Mouse (Mus musculus) layer of hippocampus, adult 8-10 months (tissue): ENCODE results near the gene Ifna11. TPM values are rescaled to one million over a fixed set of nuclear protein-coding genes. Genes with fewer than 3 reads are reported as not detected.
A peak's percentile ranks its signal among the peaks of the same experiment; 100 is the strongest.

ENCODE experiments used
- DNase-seq, 2 experiments: peaks; one replicate each; pipeline ENCODE4 v3.0.0; 2022; ENCODE audit warnings: low spot score in 2 of 2
- total RNA-seq, 4 experiments: library from RNA; stranded (reverse); gene quantifications; 2 replicates each; pipeline ENCODE4 v1.2.4; 2022

The Ifna11 gene
- total RNA-seq, 4 experiments from 2014 or later: not detected

DNA sequence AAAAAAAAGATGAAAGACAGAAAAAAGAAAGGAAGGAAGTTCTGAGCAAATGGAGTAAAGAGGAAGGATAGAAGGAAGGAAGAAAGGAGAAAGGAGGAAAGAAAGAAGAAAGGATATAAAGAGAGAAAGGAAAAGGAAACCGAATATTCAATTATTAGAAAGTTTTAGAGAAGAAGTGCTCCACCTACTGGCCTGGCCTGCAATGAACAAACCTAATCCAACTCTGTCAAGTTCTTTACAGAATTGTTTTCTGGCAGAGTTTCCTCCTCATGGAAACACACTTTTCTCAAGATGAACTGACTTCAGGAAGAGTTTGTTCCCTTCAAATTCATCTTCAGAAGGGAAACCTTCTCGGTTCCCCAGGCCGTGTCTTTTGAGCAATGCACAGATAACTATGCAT is 19.1 kb downstream of the Ifna11 start:
- DNase-seq: no peak

DNA sequence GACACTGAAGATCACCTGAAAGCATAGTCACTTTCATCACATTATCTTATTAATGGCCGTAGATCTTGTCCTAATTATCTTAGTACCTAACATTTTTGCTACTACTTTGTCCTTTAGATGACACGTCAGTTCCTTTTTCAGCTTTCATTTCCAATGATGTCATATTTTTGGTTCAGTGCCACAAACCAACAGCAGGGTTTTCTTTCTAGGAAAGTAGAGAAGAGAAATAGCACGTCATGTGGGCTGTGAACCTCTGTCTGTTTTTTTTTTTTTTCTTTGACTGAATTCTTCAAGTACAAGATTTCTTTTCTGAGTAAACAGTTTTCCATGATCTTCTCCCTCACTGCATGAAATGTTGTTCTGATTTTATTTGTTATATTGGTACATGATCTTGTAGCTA is 20.3 kb downstream of the Ifna11 start:
- no peak for DNase-seq

DNA sequence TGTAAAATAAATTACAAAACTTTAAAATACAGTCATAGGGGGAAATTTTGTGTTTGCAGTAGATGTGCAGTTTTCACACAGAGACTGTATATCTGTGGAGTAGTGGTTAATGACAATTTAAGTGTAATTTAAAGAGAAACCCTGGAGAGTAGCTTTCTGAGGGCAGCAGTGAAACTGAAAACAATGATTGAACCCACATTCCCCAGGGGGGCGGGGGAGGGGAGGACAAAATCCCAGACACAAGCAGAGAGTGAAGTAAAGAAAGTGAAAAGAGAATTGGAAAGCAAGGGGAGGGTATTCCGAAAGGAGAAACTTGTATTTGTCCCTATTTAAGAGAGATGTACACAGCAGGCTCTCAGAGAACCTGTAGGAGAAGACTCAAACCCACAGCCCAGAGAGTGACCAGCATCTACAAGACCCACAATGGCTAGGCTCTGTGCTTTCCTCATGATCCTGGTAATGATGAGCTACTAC is 21.7 kb downstream of the Ifna11 start, which contains the start of gene Ifna4:
Ifna4 (plus strand) TSS at position 424 of the 474 bp plus-strand sequence.
- no peak for DNase-seq

DNA sequence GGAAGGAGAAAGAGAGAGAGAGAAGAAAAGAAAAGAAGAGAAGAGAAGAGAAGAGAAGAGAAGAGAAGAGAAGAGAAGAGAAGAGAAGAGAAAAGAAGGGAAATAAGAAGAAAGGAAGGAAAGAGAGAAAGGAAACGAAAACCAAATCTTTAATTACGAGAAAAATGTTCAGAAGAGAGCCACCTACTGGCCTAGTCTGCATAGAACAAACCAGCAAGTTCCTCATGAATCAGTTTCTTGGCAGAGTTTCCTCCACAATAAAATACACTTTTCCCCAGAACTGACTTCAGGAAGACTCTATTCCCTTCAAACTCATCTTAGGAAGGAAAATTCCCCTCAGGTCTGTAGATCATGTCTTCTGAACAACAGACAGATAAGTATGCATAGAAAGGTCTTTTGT is 25.6 kb downstream of the Ifna11 start:
- no peak for DNase-seq

DNA sequence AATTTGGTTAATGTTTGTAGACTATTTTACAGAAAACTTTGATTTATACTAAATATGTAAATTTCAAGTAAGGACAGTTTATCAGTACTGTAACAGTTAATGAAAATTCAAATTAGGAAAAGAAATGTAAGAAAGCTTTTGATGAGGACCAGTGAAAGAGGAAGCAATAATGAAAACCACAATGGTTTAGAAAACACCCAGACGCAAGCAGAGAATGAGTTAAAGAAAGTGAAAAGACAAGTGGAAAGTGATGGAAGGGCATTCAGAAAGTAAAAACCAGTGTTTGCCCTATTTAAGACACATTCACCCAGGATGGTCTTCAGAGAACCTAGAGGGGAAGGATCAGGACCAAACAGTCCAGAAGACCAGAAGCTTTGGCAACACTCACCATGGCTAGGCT is 29.9 kb downstream of the Ifna11 start, which contains the start of gene Ifna1:
Ifna1 (plus strand) TSS at position 390 of the 400 bp plus-strand sequence.
- no peak for DNase-seq

DNA sequence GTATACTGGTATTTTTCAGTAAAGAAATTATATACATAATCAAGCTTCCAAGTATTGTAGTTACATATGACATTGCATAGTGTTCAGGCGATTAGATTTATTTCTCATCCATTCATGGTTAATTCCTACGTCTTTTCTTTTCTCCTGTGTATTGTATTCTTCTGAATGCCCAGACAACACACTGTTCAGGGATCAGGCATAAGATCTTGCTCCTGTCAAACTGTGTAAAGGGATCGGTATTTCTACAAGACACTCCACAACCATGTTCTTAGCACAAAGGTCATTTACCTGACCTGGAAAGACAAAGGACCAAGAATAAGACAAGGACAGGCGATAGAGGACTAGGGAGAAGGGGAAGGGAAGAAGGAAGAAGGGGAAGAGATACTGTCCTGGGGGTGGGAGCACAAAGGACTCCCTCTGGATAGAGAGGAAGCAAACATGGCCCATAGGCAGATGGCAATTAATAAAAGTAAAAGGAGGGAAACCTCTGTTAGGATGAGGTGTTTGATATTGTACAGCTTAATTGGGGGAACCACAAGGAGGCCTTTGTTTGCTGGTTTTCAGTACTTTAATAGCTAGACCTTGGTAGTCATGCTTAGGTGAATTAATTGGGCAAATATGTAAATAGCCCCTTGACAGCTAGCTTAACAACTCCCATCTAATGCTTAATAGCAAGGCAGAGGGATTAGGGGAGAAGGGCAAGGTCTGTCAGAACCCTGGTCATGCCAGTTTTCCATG is 31.4 kb downstream of the Ifna11 start:
- no peak for DNase-seq

DNA sequence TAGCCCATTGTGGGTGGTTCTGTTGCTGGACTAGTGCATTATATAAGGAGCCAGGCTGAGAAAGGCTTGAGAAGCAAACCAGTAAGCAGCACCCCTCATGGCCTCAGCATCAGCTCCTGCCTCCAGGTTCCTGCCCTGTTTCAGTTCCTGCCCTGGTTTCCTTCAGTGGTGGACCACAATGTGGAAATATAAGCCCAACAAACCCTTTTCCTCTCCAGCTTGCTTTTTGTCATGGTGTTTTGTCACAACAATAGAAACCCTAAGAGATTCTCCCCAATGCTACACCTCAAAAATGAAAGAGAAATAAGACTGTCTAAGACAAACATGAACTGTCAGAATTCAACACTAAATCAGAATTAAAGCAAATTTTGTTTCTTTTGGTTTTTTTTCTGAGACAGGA is 39.5 kb downstream of the Ifna11 start:
- no peak for DNase-seq

DNA sequence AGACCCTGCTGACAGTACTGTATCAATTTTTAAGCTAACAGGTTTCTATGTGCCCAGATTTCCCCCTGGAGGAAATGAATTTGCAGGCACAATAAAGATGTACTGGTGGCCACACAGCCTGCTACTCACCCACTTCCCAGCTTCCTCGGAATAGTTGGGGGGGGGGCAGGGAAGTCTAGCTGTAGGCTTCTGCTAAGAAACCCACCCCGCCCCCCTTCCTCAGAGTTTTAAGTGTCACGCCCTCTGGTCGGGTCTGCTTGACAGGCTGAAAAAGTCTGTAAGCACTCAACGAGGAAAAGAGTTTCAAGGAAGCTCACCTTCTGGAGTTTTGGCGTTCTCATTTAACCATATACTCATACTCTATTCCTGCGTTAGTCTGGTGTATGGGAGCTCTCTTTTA is 43.5 kb downstream of the Ifna11 start:
- no peak for DNase-seq

DNA sequence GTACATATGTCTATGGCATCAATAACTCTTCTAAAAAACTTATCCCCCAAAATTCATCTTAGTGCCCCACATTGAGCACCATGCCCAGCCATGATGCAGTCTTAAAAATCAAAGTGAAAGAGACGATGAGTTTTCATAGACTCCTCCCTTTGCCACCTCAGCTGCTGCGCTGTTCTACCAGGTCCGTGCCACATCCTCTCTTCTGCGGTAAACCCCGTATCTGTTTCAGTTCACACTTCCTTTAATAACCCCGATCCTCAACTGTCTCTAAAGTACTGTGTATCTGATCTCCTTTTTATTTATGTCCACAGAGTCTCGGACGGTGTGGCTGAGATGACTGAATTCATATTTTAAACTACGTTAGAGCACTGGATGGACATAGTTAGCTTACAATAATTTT is 44.8 kb downstream of the Ifna11 start:
- DNase-seq: no peak

DNA sequence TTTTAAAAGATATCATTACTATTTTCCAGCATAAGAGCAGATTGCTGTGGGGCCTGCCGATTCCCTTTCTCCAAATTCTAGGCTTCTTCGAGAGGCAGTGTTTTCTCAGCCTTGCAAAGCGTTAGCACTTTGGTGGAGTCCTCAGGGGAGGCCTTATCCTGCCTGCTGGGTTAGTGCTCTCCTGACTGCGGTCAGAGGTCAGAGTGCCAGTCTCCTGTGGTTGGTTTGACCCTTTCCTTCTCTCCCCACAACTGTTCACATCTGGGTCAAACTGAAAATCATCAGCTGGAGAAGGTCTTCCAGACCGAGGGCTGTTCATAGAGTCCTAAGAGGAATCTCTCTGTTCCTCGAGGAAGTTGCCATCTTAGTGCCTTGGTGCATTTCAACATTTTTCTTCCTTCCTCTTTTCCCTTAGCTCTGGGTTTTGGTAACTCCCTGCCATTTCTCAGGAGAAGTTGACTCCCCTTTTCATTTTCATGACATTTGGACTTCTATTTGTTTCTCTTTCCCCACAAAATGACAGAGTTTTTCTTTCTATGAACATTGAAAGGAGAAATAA is 45.3 kb downstream of the Ifna11 start:
- DNase-seq: no peak

DNA sequence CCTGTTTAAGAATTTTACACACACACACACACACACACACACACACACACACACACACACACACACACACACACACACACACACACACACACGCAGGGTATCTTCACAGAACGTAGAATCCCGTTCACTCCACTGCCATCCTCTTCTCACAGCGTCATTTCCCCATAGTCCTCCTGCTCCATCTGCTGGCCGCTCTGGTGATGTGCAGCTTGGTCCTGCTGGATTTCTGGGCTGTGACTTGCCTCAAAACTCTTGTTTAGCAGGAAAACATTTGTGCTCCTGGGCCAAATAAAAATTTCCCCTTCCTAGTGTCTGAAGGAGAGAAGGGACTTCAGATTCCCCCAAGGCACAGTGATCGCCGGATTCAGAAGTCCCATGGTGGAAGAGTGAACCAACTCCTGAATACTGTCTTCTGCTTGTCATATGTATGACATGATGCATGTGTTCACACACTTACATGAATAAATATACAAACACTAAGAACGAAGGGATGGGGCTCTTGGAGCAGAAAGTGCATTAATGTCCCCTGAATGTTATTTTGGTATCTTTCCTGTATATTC is 47.7 kb downstream of the Ifna11 start:
- DNase-seq: peak; percentile 27 to 72

DNA sequence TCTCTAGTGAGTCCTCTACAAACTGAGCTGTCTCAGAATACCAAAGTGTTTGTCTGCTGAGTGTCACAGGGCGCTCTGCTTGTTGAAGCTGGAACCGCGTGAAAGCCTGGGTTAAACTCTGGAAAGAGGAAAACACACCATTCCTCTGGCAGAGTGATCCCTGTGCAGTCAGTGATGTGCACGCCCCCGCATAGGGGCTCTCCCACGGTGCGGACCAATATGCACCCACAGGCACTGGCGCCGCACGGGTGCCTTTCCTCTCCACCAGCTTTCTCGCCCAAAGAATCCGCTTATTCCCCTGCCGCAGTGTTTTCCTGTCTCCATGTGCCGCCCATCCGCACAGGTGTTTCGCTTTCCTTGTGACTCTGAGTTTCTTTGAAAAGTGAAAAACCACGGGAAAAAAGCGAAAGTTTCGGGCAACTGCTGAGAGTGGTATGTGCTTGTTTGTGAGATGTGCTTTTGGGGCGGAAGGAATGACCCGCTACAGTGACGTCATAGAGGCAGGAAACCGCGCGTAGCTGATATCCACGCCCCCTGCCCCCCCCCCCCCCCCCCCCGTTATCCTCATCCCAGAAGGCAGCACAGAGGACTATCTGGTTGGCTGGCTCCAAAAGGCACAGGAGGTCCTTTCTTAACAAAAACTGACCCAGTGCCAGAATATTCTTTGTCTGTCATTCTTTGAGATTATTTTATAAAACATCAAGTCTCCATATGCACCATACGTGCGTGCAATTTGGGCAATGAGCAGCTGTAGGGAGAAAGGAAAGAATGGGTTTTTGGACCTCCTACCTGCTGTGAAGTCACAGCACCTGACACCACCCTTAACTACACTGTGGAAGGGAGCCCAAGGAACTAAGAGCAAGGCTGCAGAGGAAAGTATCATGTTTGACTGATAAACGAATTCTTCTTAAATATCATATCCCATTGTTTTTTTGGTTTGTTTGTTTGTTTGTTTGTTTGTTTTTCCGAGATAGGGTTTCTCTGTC is 48.5 kb downstream of the Ifna11 start:
- DNase-seq: no peak

Other genes with a start within 250 kb of the Ifna11 start
- gene Ifna14, start 248.2 kb upstream of the Ifna11 start, total RNA-seq: not detected
- gene Ifna9, start 227.6 kb upstream of the Ifna11 start, total RNA-seq: not detected
- not detected for gene Ifna12, start 216.6 kb upstream of the Ifna11 start, total RNA-seq
- not detected for gene C87499, start 185.5 kb upstream of the Ifna11 start, total RNA-seq
- not detected for gene Ifna13, start 175.5 kb upstream of the Ifna11 start, total RNA-seq
- gene Ifna16, start 143.0 kb upstream of the Ifna11 start, total RNA-seq: not detected
- not detected for gene Ifna2, start 136.0 kb upstream of the Ifna11 start, total RNA-seq
- not detected for gene Ifnab, start 128.6 kb upstream of the Ifna11 start, total RNA-seq
- 1 to 10 TPM in 1 of 4 experiments, under 1 TPM in 3; 0.72 to 1.7 (median 0.82) TPM for gene Gm26566, start 98.2 kb upstream of the Ifna11 start, total RNA-seq
- 100 to 1,000 TPM in 3 of 4 experiments, 10 to 100 TPM in 1; 96.8 to 117 (median 107) TPM for gene Klhl9, start 97.5 kb upstream of the Ifna11 start, total RNA-seq
- not detected for gene Gm13271, start 65.1 kb upstream of the Ifna11 start, total RNA-seq
- not detected for gene Gm13283, start 59.8 kb upstream of the Ifna11 start, total RNA-seq
- gene Gm13290, start 46.1 kb upstream of the Ifna11 start, total RNA-seq: not detected
- not detected for gene Gm13289, start 43.0 kb upstream of the Ifna11 start, total RNA-seq
- not detected for gene Gm13272, start 40.1 kb upstream of the Ifna11 start, total RNA-seq
- gene Ifnz, start 37.8 kb upstream of the Ifna11 start, total RNA-seq: not detected
- not detected for gene Gm13276, start 34.2 kb upstream of the Ifna11 start, total RNA-seq
- gene Gm13277, start 31.3 kb upstream of the Ifna11 start, total RNA-seq: not detected
- gene Gm13278, start 28.4 kb upstream of the Ifna11 start, total RNA-seq: not detected
- not detected for gene Gm13275, start 25.5 kb upstream of the Ifna11 start, total RNA-seq
- not detected for gene Gm13279, start 22.6 kb upstream of the Ifna11 start, total RNA-seq
- not detected for gene Gm13285, start 20.3 kb upstream of the Ifna11 start, total RNA-seq
- gene Gm13287, start 16.7 kb upstream of the Ifna11 start, total RNA-seq: not detected
- gene Gm13288, start 14.4 kb upstream of the Ifna11 start, total RNA-seq: not detected
- not detected for gene Ifna7, start 3.7 kb upstream of the Ifna11 start, total RNA-seq
- not detected for gene Ifna6, start 7.5 kb downstream of the Ifna11 start, total RNA-seq
- gene Ifna5, start 15.6 kb downstream of the Ifna11 start, total RNA-seq: not detected
- gene Ifna4, start 21.9 kb downstream of the Ifna11 start, total RNA-seq: not detected
- not detected for gene Ifna1, start 30.1 kb downstream of the Ifna11 start, total RNA-seq
- not detected for gene Ifne, start 60.2 kb downstream of the Ifna11 start, total RNA-seq